7 mouse cellular contexts compared by ENCODE assay signal in genomic region chr7:118242911-118243412, GRCm38 (mm10). TPM values are rescaled to one million over a fixed set of nuclear protein-coding genes. Genes with fewer than 3 reads are reported as not detected.
DNase-seq lines count a peak whose midpoint lies in the region; ATAC-seq and TF ChIP-seq lines count a peak whose summit lies in the region.

No protein-coding gene starts in this region.

- no peak for DNase-seq in lung, adult 2 months
- DNase-seq in lung, postnatal 14 days, result no peak
- no peak for DNase-seq in forebrain, postnatal 0 days
- peak in 2 of 3 experiments; percentile 37 to 47 for DNase-seq in liver, embryonic 14.5 days (ENCODE audit: low read depth in 3 of 3, low spot score in 3 of 3)
- peak; percentile 78 for DNase-seq in testis, postnatal 14 days (ENCODE audit: low spot score)
- DNase-seq in right cerebral cortex, postnatal 25 days, result no peak

- peaks cover 5% of the 10 kb centered on the region for H3K4me1 ChIP-seq in lung, adult 2 months (ENCODE audit: control insufficient read depth, insufficient read depth, low read length)
- H3K4me1 ChIP-seq in bone marrow macrophage, adult 2 months (ENCODE audit: control insufficient read depth, insufficient read depth, low read length), result peaks cover 6% of the 10 kb centered on the region
- H3K4me1 ChIP-seq in forebrain, postnatal 0 days (ENCODE audit: insufficient read depth), result peaks cover 15% of the 10 kb centered on the region
- H3K4me1 ChIP-seq in liver, embryonic 14.5 days (replicated peaks; ENCODE audit: control insufficient read depth in 2 of 2, insufficient read depth in 2 of 2, low read length in 1 of 2), result peaks cover 8 to 13% of the 10 kb centered on the region in 2 experiments

- H3K27ac ChIP-seq in bone marrow macrophage, adult 2 months (ENCODE audit: insufficient read depth, low read depth, low read length), result peak overlapping the region; percentile 83
- H3K27ac ChIP-seq in forebrain, postnatal 0 days (ENCODE audit: low read depth, low read length), result peak overlapping the region; percentile 89
- H3K27ac ChIP-seq in liver, embryonic 14.5 days, result peak overlapping the region; percentile 87

- H3K36me3 ChIP-seq in forebrain, postnatal 0 days (ENCODE audit: insufficient read depth), result no peaks in the 10 kb centered on the region
- no peaks in the 10 kb centered on the region for H3K36me3 ChIP-seq in liver, embryonic 14.5 days (replicated peaks; ENCODE audit: control insufficient read depth, insufficient read depth, low read depth)

- peak overlapping the region; percentile 76 for H3K4me3 ChIP-seq in lung, adult 2 months (replicated peaks; ENCODE audit: extremely low read depth, low read depth, low read length)
- peak overlapping the region; percentile 77 for H3K4me3 ChIP-seq in bone marrow macrophage, adult 2 months (ENCODE audit: insufficient read depth, low read length)
- peak overlapping the region; percentile 88 for H3K4me3 ChIP-seq in forebrain, postnatal 0 days (ENCODE audit: low read depth, low read length)
- peak overlapping the region; percentile 83 to 85 for H3K4me3 ChIP-seq in liver, embryonic 14.5 days (ENCODE audit: insufficient read depth in 1 of 2, low read depth in 2 of 2, low read length in 2 of 2)

- ATAC-seq in forebrain, postnatal 0 days, result peak; percentile 40
- peak; percentile 54 for ATAC-seq in liver, embryonic 14.5 days (ENCODE audit: insufficient read depth)

- H3K9me3 ChIP-seq in forebrain, postnatal 0 days (ENCODE audit: low read length), result no peaks in the 10 kb centered on the region
- H3K9me3 ChIP-seq in liver, embryonic 14.5 days (ENCODE audit: control insufficient read depth, low read length), result no peaks in the 10 kb centered on the region

- WGBS in lung, adult 2 months, result under 1% methylated on average over 50 of the region's 50 CpGs
- WGBS in forebrain, postnatal 0 days, result 4% methylated on average over 50 of the region's 50 CpGs
- WGBS in liver, embryonic 14.5 days (ENCODE audit: insufficient replicate concordance), result under 1% methylated on average over 50 of the region's 50 CpGs

- TF ChIP-seq CTCF in lung, adult 2 months (IDR thresholded peaks at IDR 0.05; ENCODE audit: insufficient read depth, low read length), result no peak
- no peak for TF ChIP-seq CTCF in bone marrow macrophage, adult 2 months (IDR thresholded peaks at IDR 0.05; ENCODE audit: low read depth, low read length)
- TF ChIP-seq CTCF in forebrain, postnatal 0 days (IDR thresholded peaks at IDR 0.05; ENCODE audit: low read depth), result no peak
- no peak for TF ChIP-seq CTCF in liver, embryonic 14.5 days (IDR thresholded peaks at IDR 0.05; ENCODE audit: low read depth)

- TF ChIP-seq POLR2A in lung, adult 2 months (IDR thresholded peaks at IDR 0.05; ENCODE audit: borderline replicate concordance, extremely low read depth, low read depth, low read length), result no peak
- no peak for TF ChIP-seq POLR2A in bone marrow macrophage, adult 2 months (IDR thresholded peaks at IDR 0.05; ENCODE audit: borderline replicate concordance, low read depth, low read length)

- H3K9ac ChIP-seq in forebrain, postnatal 0 days, result peak overlapping the region; percentile 82
- peak overlapping the region; percentile 88 for H3K9ac ChIP-seq in liver, embryonic 14.5 days (replicated peaks)

- no peak for TF ChIP-seq EP300 in liver, embryonic 14.5 days (IDR thresholded peaks at IDR 0.05; ENCODE audit: low read depth)

- H3K27me3 ChIP-seq in forebrain, postnatal 0 days (ENCODE audit: insufficient read depth, low read length), result no peaks in the 10 kb centered on the region
- no peaks in the 10 kb centered on the region for H3K27me3 ChIP-seq in liver, embryonic 14.5 days (ENCODE audit: control insufficient read depth, insufficient read depth, low read length)

- H3K4me2 ChIP-seq in forebrain, postnatal 0 days (ENCODE audit: low read depth), result peak overlapping the region; percentile 80
- H3K4me2 ChIP-seq in liver, embryonic 14.5 days (ENCODE audit: low read depth), result peak overlapping the region; percentile 79

RNA-seq across cellular contexts. Expression of gene Smg1, which starts 0.5 kb away (rescaled TPM):
- 21.8 and 24.9 TPM in 2 replicates for polyA plus RNA-seq in lung, adult 2 months (2012; rRNA removed)
- 43.2 and 49.6 TPM in 2 replicates for polyA plus RNA-seq in bone marrow macrophage, adult 2 months (2012; ENCODE audit: insufficient read depth, insufficient read length, missing spikeins)
- 46.1 and 57.4 TPM in 2 replicates for total RNA-seq in forebrain, postnatal 0 days (2014; rRNA removed)
- polyA plus RNA-seq in forebrain, postnatal 0 days (2015; fragmentation: Nextera tagmentation; extraction: Ambion mirVana), result 7.2 and 14.2 TPM in 2 replicates
- polyA plus RNA-seq in liver, embryonic 14.5 days (2012; rRNA removed), result 5.2 and 10.5 TPM in 2 replicates
- polyA plus RNA-seq in liver, embryonic 14.5 days (2014; fragmentation: Nextera tagmentation; extraction: Ambion mirVana), result 5.7 and 6.1 TPM in 2 replicates

Comparison
In these comparisons a context has a peak if more than half of its experiments do, and no peak if none do; other contexts are left out.
1. DNase-seq: peak in liver, embryonic 14.5 days (2 of 3) and testis, postnatal 14 days (single experiment); none in lung, adult 2 months (single experiment), lung, postnatal 14 days (single experiment), forebrain, postnatal 0 days (single experiment) and right cerebral cortex, postnatal 25 days (single experiment).
2. Peak in every context shown above with its lines, with median percentiles within 50 percentile points of each other: H3K4me3 ChIP-seq and H3K27ac ChIP-seq.